In genomic region chr5:140208743-140209409, GRCm38 (mm10) we compare ENCODE assay signal across 8 mouse cellular contexts.
DNase-seq lines count a peak whose midpoint lies in the region; ATAC-seq lines count a peak whose summit lies in the region.

No protein-coding gene starts in this region.

- no peaks in the 10 kb centered on the region for H3K36me3 ChIP-seq in forebrain, embryonic 16.5 days (ENCODE audit: control insufficient read depth, insufficient read depth)
- H3K36me3 ChIP-seq in hindbrain, embryonic 15.5 days, result no peaks in the 10 kb centered on the region

- peaks cover 8% of the 10 kb centered on the region for H3K4me1 ChIP-seq in forebrain, embryonic 16.5 days (replicated peaks; ENCODE audit: control insufficient read depth, insufficient read depth, low read length)
- peaks cover 16% of the 10 kb centered on the region for H3K4me1 ChIP-seq in hindbrain, embryonic 15.5 days (replicated peaks)

- peak; percentile 27 for DNase-seq in adrenal gland, postnatal 25 days
- peak; percentile 28 to 55 for DNase-seq in left cerebral cortex, postnatal 25 days (ENCODE audit: low spot score in 2 of 2)
- peak; percentile 42 for DNase-seq in skeletal muscle tissue, adult 2 months (ENCODE audit: low read depth, low spot score)
- no peak for DNase-seq in urinary bladder, postnatal 10 days (ENCODE audit: low spot score)

- intact Hi-C loops in left cerebral cortex, postnatal 25 days (cut with DNase I), result no loop called here

- no peak overlapping the region for H3K27ac ChIP-seq in forebrain, embryonic 16.5 days (ENCODE audit: low read length)
- 0 out of 2 replicates have a peak overlapping the region, but pooled peaks have one; percentile 10 for H3K27ac ChIP-seq in hindbrain, embryonic 15.5 days (replicated peaks)

- H3K4me3 ChIP-seq in forebrain, embryonic 16.5 days (replicated peaks; ENCODE audit: low read length), result no peak overlapping the region
- H3K4me3 ChIP-seq in hindbrain, embryonic 15.5 days, result no peak overlapping the region

- H3K9me3 ChIP-seq in forebrain, embryonic 16.5 days (ENCODE audit: control insufficient read depth, low read length), result no peaks in the 10 kb centered on the region
- H3K9me3 ChIP-seq in hindbrain, embryonic 15.5 days, result no peaks in the 10 kb centered on the region

- H3K9ac ChIP-seq in forebrain, embryonic 16.5 days (replicated peaks; ENCODE audit: low read depth, low read length), result no peak overlapping the region
- H3K9ac ChIP-seq in hindbrain, embryonic 15.5 days, result no peak overlapping the region

- H3K27me3 ChIP-seq in forebrain, embryonic 16.5 days (replicated peaks; ENCODE audit: control insufficient read depth, insufficient read depth, low read length), result no peaks in the 10 kb centered on the region
- H3K27me3 ChIP-seq in hindbrain, embryonic 15.5 days, result no peaks in the 10 kb centered on the region

- peak; percentile 86 for ATAC-seq in CD4-positive, CD25-positive, alpha-beta regulatory T cell, adult 4 months
- ATAC-seq in forebrain, embryonic 16.5 days, result peak; percentile 69; the same call in 1 of the 2 replicates
- 0 out of 2 replicates have a peak, but pooled peaks have one; percentile 54 for ATAC-seq in hindbrain, embryonic 15.5 days (ENCODE audit: low FRiP score, low read depth)
- ATAC-seq in megakaryocyte, adult 5-6 weeks (ENCODE audit: poor library complexity, severe bottlenecking), result 0 out of 2 replicates have a peak, but pooled peaks have one; percentile 28

- 35% methylated on average over 19 of the region's 19 CpGs for WGBS in forebrain, embryonic 16.5 days
- 45% methylated on average over 19 of the region's 19 CpGs for WGBS in hindbrain, embryonic 15.5 days

- no peak overlapping the region for H3K4me2 ChIP-seq in forebrain, embryonic 16.5 days (ENCODE audit: low read length)
- H3K4me2 ChIP-seq in hindbrain, embryonic 15.5 days, result no peak overlapping the region

Comparison
In these comparisons a context has a peak if more than half of its experiments do, and no peak if none do; other contexts are left out.
1. ATAC-seq: peak in every context shown above with its lines; median percentile 86 in CD4-positive, CD25-positive, alpha-beta regulatory T cell, adult 4 months; 69 in forebrain, embryonic 16.5 days; 54 in hindbrain, embryonic 15.5 days; 28 in megakaryocyte, adult 5-6 weeks.